Mouse (Mus musculus) embryo, embryonic 10 days (tissue): Measurements from ENCODE around the gene Ccdc190.

Source experiments
- DNase-seq: peaks from one replicate; pipeline ENCODE4 v3.0.0-alpha.2; 2015; ENCODE audit warnings: low spot score

Ccdc190 gene

GRCm38 (mm10) chr1:169928454-169928971, at the start of gene Ccdc190:
Gene Ccdc190 (plus strand): TSS chr1:169928648.
- no peak for DNase-seq

DNA sequence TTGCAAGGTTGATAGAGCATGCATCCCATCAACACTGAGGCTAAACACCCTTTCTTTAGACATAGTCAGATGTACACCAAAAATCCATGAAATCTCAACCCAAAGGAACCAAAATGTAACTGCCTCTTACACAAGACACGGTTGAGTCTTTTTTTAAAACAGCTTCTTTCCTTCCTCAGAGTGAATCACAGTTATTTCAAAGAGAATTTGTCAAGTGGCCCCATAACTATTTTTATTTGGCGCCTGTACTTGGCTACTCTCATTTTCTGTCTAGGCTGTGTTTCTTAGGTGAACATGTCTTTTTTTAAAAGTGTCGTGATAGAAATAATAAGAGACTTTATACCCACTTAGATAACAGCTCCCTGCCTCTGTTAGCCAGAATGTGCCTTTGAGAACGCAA, 49.4 kb upstream of the Ccdc190 start:
- DNase-seq = no peak

DNA sequence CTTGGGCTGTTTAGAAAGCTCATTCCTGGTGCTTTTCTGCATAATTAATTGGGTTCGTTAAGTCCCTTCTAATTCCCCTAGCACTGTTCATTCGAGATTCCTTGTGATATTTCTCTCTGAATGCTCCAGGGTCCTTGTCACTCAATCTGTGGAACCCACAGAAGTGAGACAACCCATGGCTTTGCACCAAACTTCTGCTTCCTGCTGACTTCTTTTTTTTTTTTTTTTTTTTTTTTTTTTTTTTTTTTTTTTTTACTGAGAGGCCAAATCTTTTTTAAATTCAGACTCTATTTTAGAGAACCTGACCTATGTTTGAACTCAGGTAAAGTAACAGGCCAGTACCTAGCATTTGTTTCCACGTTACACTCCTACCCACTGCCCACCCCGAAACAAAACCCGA, 48.3 kb upstream of the Ccdc190 start:
- DNase-seq = no peak

DNA sequence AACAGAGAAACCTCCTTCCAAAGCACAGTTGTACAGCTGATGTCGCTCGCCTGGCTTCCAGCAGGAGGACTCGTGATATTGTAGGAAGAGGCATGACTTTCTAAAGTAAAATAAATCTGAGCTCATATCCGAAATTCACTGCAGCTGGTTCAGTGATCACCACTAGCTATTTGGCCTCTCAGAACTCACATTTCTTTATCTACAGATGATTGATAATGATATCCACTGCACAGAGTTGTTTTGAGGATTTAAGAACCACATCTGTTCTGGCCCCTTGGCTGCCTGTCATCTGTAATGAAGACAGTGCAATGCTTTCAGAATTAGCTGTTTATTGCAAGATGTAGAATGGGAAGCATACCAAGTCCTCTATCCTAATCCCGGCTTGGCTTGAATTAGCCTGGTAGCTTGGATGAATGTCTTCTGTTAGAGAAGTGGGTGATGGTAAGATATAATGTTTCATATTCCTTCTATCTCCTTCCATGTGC, 45.3 kb upstream of the Ccdc190 start:
- no peak for DNase-seq

- DNase-seq = no peak
These were observed 39.2 kb upstream of the Ccdc190 start for GRCm38 (mm10) chr1:169889250-169889649.

DNA sequence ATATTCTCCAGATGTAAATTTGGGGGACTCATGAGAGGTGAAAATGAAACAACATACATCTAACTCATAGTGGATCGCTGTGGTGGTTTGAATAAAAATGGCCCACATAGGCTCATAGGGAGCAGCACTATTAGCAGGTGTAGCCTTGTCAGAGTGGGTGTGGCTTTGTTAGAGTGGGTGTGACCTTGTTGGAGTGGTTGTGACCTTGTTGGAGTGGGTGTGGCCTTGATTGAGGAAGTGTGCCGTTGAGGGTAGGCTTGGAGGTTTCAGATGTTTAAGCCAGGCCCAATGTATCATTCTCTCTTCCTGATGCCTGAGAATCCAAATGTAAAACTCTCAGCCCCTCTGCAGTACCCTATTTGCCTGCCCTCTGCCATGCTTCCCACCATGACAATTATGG, 34.5 kb upstream of the Ccdc190 start:
- DNase-seq = no peak

DNA sequence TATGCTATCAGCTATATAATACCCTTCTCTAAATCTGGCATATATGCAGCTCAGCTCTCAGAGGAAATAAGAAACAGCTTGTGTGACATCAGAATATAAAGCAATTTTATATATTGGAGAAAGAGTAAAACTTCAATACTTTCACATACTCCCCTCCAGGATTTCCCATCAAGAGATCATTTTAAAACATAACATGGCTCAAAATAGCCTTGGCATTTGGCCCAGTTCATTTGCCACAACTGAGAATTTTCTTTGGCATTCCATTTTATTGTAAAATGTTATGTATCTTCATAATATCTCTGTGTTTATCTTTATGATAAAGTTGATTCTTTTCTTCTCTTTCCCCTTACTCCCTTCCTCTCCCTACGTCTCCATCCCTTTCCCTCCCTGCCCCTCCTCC, 32.8 kb upstream of the Ccdc190 start:
- DNase-seq = no peak

DNA sequence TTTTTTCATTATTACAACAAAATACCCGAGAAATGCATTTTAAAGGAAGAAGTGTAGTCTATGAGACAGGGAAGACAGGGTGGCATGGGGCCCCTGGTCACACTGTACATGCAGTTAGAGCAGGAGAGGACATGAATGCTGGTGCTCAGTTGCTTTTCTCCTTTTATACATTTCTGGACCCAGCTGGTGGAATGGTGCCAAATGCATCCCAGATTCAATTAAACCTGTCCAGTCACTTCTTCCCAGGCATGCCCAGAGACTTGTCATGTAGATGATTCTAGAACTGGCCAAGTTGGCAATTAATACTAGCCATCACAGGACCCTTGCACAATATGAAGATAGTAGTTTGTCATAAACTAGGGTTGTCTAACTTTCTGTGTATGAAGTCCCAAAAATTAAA, 30.5 kb upstream of the Ccdc190 start:
- no peak for DNase-seq

DNA sequence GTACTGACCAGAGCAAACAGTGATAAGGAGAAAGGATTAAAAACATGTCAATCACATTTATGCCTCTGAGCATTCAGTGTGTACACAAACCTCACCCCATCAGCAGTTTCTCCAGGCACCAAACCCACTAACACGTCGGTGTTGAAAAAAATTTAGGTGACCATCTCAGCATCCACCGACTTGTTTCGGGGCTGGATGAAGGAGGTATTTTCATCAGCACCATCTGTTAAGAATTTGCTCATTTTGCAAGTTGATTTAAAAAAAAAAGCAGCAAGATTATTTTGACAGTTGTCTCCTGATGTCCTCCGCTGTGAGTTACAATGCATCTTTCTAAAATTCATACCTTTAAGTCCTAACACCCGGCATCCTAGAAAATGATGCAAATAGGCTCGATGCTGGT, 29.8 kb upstream of the Ccdc190 start:
- no peak for DNase-seq

DNA sequence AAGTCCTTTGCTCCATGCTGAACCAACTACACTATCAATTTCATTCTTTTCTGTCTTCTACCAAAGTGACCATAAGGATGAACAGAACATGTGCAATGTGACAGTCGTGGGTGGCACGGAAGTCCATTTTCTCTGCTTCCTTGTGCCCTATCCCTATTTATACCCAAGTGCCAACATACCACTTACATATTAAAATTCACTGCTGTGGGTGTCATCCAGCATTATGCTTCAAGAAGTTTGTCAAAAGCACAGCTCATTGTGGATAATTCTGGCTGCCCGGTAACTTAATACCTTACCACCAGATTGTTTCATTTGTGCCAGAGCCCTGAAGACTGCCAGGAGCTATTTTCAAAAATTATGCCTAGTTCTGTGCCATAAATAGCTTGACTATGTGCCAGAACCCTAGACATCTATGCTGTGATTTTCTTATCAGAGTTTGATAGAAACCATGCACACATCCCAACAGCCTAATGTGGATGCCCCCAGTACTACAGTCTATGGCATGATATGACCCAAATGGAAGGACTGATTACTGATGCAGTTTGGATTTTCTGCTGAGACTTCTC, 27.6 kb upstream of the Ccdc190 start:
- DNase-seq = no peak

GRCm38 (mm10) chr1:169909163-169909562, 19.3 kb upstream of the Ccdc190 start:
- DNase-seq = no peak

- no peak for DNase-seq
These were observed 18.8 kb upstream of the Ccdc190 start for GRCm38 (mm10) chr1:169909659-169910058.

DNA sequence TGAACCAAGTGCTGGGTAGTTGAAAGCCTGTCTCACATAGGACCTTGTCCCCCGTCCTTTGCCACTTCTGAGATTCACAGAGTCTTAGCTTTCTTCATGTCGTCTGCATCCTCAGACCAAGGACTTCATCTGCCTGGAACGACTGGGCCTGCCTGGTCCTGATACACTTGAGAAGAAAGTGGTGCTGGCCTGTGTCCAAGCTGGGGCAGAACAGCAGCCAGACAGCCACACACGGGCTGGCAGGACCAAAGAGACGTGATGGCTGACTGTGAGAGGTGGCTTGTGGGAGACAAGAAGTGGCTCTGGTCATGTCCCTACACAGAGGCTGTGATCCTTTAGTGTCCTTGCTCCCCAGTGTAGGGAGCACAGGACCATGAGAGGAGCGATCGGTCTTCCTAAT, 17.7 kb upstream of the Ccdc190 start:
- no peak for DNase-seq

DNA sequence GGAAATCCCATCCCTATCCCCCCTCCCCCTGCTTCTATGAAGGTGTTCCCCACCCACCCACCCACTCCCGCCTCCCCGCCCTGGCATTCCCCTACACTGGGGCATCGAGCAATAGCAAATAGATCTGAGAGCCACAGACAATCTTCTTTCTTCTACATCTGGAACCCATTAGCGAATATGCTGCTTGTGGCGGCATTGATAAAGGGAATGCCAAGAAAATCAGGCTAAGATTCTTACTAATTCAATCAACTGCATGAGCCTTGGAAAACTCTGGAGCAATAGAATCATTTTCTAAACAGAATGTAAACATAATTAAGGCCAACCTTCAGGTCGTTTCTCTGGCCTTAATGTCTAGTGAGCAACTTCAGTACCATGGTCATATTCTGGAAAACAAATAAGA, 16.9 kb upstream of the Ccdc190 start:
- no peak for DNase-seq

DNA sequence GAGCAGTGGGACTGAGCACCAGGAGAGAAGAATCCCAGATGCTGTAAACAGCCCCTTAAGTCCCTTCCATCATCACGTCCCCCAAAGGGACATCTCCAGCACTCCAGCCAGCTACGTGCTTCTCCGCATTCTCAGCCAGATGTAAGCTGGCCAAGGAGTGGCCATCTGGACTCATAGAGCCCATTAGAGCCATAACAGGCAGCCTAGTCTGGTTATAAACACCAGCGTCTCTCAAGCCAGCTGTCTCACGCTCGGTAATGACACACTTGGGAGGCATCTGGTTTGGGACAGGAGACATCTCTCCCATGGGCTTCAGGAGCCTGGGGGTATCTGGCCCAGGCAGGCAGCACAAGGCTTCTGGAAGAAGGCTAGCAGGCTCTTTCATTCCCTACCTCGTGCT, 11.8 kb upstream of the Ccdc190 start:
- peak; percentile 37 for DNase-seq

GRCm38 (mm10) chr1:169917115-169917796, 11.2 kb upstream of the Ccdc190 start:
- DNase-seq = no peak

- peak; percentile 83 for DNase-seq
These were observed 10.4 kb upstream of the Ccdc190 start for GRCm38 (mm10) chr1:169917998-169918397.

DNA sequence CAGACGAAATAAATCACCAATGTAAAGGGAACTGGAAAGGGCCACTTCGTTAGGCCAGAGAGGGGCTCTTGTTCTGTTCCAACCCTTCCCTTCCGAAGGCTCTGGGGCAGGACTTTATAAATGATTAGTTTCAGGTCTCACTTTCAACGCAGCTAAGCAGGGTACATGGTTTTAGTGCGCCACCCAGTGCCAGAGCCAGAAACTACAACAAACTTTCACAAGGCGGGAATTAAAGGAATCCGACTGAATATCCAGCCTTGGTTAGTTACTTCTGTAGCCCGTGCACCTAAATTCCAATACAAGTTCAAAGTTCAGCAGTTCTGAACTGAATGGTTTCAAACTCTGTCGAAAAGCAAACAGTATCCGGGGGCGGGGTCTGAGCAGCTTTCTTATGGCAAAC, 9.2 kb upstream of the Ccdc190 start:
- DNase-seq = peak; percentile 88

GRCm38 (mm10) chr1:169921710-169922211, 6.7 kb upstream of the Ccdc190 start:
- DNase-seq = peak; percentile 68

- DNase-seq = no peak
These were observed 3.9 kb upstream of the Ccdc190 start for GRCm38 (mm10) chr1:169924567-169924966.

GRCm38 (mm10) chr1:169927753-169928369, 587 bp upstream of the Ccdc190 start:
- no peak for DNase-seq

GRCm38 (mm10) chr1:169931698-169932097, 3.2 kb downstream of the Ccdc190 start:
- DNase-seq = no peak

GRCm38 (mm10) chr1:169932122-169932746, 3.8 kb downstream of the Ccdc190 start:
- no peak for DNase-seq
